Mouse (Mus musculus) ovary, postnatal 36 days (tissue): Measurements from ENCODE around the gene Lrrc14b.

Experiments used
- DNase-seq: peaks from one replicate; pipeline ENCODE4 v3.0.0; 2022; ENCODE audit warnings: low spot score, mixed read lengths

The Lrrc14b gene

GRCm38 (mm10) chr13:74363859-74364235, at the start of gene Lrrc14b:
TSS of gene Lrrc14b (minus strand) at chr13:74364005.
- no peak for DNase-seq

GRCm38 (mm10) chr13:74399298-74399839, 35.6 kb upstream of the Lrrc14b start, which contains the start of gene Ftl1-ps1:
TSS of gene Ftl1-ps1 (plus strand) at chr13:74399694.
- peak; percentile 18 for DNase-seq

- DNase-seq = no peak
These were observed 27.4 kb upstream of the Lrrc14b start for GRCm38 (mm10) chr13:74391156-74391555.

- peak; percentile 57 for DNase-seq
These were observed 26.7 kb upstream of the Lrrc14b start, which contains the start of gene Zfp72 for GRCm38 (mm10) chr13:74390371-74390990. TSS of gene Zfp72 (minus strand) at chr13:74390836.

GRCm38 (mm10) chr13:74389730-74390129, 25.9 kb upstream of the Lrrc14b start:
- DNase-seq = no peak

GRCm38 (mm10) chr13:74382289-74382688, 18.5 kb upstream of the Lrrc14b start:
- no peak for DNase-seq

- no peak for DNase-seq
These were observed 17.9 kb upstream of the Lrrc14b start for GRCm38 (mm10) chr13:74381533-74382276.

- no peak for DNase-seq
These were observed 488 bp downstream of the Lrrc14b start for GRCm38 (mm10) chr13:74363176-74363858.

GRCm38 (mm10) chr13:74362218-74362617, 1.6 kb downstream of the Lrrc14b start:
- no peak for DNase-seq

GRCm38 (mm10) chr13:74356491-74356890, 7.3 kb downstream of the Lrrc14b start:
- no peak for DNase-seq

GRCm38 (mm10) chr13:74350435-74350906, 13.3 kb downstream of the Lrrc14b start:
- DNase-seq = no peak

GRCm38 (mm10) chr13:74349566-74350434, 14.0 kb downstream of the Lrrc14b start, which contains the start of the genes Sdha and Ccdc127:
TSS of gene Sdha (minus strand) at chr13:74350280.
TSS of gene Ccdc127 (plus strand) at chr13:74350309.
- peak; percentile 95 for DNase-seq

- no peak for DNase-seq
These were observed 22.8 kb downstream of the Lrrc14b start for GRCm38 (mm10) chr13:74341036-74341435.

- DNase-seq = no peak
These were observed 34.5 kb downstream of the Lrrc14b start for GRCm38 (mm10) chr13:74329321-74329720.

GRCm38 (mm10) chr13:74317170-74317849, 46.5 kb downstream of the Lrrc14b start, which contains the start of gene Pdcd6:
TSS of gene Pdcd6 (minus strand) at chr13:74317580.
- peak; percentile 93 for DNase-seq

- DNase-seq = no peak
These were observed 47.0 kb downstream of the Lrrc14b start for GRCm38 (mm10) chr13:74316789-74317169.

- DNase-seq = no peak
These were observed 47.4 kb downstream of the Lrrc14b start for GRCm38 (mm10) chr13:74316386-74316785.

GRCm38 (mm10) chr13:74314616-74315015, 49.2 kb downstream of the Lrrc14b start:
- DNase-seq = no peak
